Mouse (Mus musculus) B cell, adult 2 months (primary cell): ENCODE results near the gene Aqp9.
A peak's percentile ranks its signal among the peaks of the same experiment; 100 is the strongest.

Experiments used
- DNase-seq, 2 experiments: peaks; one replicate each; pipeline ENCODE4 v3.0.0; 2022

The Aqp9 gene

DNA sequence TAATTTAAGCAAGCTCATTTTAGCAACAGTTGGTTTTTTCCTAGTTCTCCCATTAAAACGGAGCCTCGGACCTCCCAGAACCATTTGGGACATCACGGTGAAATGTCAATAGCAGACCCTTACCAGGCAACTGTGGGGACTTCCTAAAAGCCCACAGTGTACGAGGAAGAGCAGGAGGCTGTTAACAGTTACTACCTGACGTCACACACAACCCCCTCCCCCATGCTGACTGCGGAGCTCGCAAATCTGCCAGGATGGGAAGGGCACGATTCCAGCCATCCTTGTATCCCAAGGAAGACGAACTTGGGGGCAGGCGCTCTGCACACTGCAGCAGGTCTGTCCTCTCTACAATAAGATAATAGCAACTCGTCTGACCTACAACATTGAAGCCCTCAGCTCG lies at the start of gene Aqp9:
Gene Aqp9, minus strand, starts transcription at position 172 of the 400 bp plus-strand sequence.
- no peak for DNase-seq

DNA sequence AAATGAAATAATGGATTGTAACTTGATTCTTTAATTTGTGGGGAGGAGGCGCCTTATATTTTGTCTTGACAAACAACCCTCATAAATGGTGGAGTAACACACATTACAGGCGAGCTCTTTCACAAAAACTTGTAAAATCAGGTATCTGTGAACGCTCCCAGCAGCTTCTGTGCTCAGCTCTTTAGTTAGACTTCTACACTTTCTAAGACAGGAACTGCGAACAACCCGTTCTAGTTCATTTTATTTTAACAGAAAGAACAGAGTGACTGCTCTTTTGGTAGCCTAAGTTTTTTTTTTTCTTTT lies 49.3 kb upstream of the Aqp9 start:
- no peak for DNase-seq

DNA sequence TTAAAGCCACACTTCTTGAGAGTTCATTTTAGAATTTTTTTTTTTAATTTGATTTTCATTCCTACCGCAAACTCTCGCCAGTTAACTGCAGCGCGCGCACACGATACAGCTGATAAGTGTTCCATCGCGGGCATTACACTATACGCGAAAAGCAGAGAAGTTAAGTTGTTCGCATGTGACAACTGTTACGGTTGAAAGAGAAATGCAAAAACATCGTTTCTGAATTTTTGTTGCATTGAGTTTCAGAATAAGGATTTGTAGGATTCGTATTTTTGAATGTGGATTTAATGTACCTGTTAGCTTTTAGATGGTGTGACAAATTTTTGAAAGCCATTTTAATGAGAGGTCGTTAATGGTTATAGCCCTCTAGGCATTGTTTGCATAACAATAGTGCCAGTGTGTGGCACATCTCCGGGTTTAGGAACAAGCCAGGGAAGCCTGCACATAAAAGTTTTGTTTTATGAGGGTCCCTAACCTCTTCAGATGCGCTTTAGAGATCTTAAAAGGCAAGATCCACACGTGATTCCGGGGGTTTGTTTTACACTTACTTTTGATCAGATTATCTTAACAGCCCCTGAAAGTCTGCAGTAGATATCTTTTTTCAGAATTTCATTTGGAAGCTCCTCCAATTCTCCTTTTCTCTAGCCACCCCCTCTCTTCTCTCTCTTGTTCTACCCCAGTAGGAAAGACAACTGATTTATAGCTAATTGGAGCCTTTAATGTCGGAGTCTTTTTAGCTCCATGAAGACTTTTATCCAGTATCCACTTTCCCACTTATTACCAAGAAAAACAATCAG lies 48.7 kb upstream of the Aqp9 start:
- DNase-seq, result peak; percentile 35 to 42

DNA sequence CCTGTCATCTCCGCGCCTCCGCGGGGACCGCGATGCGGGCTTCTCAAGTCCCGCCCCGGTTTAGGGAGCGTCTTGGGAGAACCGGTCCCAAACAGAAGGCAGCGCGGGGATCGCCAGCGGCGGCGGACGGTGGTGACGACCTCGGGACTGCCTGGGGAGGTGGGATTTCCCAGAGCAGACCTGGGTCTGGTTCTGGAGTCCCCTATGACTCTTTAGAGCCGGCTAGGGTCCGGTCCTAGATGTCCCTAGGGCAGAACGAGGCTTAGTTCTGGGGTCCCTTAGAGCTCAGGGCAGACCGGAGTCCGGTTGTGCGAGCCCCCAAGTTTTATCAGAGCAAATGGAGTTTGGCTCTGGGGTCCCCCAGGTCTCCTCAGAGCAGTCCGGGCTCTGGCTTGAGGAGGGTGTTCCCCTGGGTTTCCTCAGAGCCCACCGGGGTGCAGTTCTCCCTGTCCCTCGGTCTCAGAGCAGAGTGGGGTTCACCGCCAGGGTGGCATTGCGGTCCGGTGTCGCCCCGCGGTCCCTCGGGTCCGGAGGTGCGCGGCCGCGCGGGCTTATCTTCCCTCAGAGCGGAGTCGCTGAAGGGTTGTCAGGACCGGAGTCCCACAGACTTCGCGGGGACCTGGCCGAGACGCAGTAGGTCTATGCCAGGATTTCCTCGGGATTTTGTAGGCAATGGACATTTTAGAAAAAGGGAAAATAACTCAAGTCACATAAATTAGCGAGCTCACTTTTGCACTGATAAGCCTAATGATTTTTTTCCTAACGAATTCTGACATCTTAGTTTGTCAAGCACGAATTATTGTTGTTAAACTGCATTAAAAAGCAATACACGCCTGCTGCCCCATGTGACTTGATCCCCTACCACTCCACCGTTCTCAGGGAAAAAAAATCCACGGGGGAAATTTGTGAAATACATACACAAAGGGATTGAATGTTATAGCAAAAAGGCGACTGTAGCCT lies 47.8 kb upstream of the Aqp9 start:
- peak; percentile 56 to 63 for DNase-seq

DNA sequence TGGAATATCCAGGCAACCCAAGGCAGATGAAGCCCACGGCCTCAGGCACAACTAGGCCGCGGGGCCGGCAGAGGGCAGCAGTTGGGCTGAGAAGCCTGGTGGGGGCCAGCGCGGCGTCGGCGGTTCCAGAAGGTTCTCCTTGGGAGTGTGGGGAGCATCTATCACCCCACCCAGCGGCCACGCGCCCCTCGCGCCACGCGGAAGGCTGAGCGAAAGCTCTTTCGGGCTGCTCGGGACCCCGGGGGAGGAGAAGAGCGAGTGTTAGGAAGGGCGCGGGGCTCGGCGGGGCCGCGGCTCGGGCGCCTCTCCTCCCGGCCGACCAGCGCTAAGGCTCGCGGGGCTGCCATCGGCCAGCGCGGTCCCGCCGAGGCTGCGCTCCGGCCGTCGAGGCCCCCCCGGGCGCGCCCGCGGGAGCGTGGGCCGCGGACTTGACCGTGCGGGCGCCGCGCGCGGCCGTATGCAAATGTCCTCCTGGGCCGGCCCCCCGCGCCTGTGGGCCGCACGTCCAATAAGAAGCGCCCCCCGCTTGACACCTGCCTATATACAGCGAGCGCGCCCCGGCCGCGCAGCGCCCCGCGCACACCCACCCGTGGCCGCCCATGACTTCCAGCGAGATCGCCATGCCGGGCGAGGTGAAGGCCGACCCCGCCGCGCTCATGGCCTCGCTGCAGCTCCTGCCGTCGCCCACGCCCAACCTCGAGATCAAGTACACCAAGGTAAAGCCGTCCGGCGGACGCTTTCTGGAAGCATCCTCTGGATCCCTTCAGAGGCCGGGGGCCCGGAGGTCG lies 47.0 kb upstream of the Aqp9 start, which contains the start of gene Aldh1a2:
Gene Aldh1a2, plus strand, starts transcription at position 542 of the 788 bp plus-strand sequence.
- DNase-seq, result peak; percentile 71 to 74

DNA sequence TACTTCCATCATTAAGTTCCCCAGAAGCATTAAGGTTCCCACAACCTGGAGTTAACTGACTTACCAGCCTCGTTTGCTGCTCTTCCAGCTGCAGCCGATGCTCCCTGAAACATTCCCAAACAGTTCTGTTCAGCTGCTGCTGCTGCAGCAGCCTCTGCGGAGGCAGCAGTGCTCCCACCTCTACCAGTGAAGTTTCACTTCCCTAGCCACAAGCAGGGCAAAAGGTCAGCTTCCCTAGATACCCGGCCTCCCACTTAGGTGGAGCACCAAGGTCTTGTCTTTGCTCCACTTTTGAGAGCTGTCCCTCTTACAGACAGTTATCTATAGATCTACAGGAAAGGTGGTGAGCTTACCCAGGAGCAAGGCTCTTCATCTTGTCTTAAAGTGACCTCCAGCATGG lies 45.2 kb upstream of the Aqp9 start:
- DNase-seq, result peak; percentile 52 to 53

DNA sequence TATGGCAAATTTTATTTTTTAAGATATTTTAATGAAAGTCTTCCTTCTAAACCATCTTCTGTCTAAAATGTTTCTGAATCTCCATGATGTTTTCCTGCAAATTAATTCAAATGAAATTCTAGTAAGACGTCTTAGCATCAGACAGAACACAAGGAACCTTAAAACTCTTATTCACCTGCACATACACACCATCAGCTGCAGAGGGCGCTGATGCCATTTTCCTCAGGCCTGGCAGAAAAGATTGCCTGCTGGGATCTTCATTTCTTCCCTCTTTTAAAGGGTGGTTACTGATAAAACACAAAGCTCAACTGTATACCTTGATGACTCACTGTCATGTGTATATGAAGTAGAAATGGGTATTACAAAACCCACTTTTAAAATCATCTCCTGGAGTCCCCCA lies 42.4 kb upstream of the Aqp9 start:
- DNase-seq, result peak; percentile 36 to 37

DNA sequence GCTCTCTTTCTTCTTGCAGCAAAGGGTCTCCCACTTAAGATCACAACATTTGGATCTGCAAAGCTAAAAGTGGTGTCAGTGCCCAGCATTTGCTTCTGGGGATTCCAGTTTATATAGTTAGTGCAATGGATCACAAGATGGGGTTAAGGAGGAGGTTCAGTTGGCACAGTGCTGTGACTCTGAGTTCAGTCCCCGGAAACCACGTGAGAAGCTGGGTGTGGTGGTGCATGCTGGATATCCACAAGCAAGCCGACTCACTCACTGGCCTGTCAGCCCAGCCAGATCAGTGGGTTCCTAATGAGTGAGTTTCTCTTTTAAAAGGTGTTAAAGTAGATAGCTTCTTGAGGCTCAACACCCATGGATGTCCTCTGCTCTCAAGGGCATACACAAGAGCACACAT lies 40.8 kb upstream of the Aqp9 start:
- no peak for DNase-seq

DNA sequence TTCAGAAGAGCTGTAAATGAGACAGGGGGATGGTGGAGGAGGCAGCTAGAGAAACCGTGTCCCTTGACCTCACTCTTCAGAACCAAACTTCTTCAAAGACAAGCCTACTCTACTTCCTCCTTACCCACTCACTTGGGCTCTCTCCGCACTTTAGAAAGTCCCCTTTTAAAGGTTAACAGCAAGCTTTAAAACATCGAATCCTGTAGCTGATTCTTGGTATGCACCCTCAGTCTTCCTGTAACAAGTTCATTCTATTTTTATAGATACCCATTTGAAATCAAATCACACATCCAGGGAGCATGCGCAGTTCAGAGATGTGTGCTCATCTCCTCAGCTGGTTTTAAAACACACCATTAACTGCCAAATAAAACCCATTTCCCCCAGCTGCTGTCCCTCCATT lies 33.8 kb upstream of the Aqp9 start:
- no peak for DNase-seq

DNA sequence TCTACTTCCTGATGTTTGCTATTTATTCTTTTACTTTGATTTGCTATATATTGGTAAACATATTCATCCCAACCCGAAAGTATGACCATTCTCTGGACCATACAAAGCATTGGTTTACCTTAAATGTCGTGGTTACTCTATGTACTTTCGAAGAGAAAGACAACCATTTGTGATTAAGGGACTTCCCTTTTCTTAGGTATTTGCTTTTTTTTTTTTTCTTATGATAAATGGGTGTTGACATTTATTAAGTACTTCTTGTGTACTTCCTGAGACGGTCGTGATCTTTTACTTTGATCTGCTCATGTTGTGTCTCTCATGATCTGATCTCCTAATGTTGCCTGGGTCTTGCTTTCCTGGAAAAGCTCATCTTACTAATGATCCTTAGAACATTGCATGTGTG lies 30.3 kb upstream of the Aqp9 start:
- no peak for DNase-seq

DNA sequence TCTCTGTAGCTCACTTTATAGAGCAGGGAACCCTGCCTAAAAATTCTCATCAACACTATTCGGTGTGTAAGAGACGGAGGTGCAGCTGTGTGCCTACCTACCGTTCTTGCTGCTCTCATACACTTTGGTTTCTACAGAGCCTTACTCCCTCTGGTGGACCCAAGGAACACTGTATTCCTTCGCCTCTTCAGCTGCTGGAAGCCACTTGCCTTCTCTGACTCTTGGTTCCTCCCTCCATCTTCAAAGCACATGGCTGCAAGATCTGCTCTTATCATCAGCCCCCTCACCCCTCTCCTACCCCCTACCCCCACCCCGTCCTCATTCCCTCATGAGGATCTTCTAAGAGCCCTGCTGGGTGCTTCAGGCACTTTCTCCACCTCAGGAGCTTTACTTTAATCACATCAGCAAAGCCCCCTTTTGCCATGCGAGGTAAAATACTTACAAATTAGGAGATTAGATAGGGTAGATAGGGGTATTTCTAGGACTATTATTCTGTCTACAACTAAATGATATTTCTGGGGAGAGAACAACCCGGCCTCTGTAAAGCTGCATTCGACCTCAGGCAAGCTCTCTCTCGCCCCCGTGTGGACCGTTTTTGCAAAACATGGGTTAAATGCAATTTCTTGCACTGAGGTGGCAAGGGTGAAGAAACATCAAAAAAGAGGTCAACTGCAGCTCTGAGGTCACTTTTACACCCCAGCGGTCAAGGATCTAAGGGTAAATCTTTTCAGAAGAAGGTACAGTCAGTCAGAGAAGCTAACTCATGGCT lies 20.3 kb upstream of the Aqp9 start:
- peak; percentile 78 to 82 for DNase-seq

DNA sequence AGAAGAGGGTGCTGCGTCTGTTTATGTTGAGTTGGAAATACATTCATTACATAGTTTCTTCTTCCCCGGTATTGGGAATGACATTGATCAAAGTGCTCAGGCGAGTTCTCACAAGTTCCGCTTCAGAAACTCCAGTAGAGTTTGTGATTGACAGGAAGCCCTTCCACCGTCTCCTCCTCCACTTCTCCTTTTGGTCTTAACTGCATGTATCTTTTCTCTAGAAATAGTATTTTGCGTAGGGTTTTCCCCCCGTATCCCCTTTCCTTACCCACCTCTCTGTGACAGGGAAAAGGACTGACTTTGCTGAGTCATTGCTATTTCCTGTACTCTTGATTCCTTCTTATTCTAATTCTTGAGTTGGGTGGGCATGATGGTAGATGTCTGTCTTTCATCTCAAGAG lies 18.9 kb upstream of the Aqp9 start:
- peak; percentile 21 to 30 for DNase-seq

DNA sequence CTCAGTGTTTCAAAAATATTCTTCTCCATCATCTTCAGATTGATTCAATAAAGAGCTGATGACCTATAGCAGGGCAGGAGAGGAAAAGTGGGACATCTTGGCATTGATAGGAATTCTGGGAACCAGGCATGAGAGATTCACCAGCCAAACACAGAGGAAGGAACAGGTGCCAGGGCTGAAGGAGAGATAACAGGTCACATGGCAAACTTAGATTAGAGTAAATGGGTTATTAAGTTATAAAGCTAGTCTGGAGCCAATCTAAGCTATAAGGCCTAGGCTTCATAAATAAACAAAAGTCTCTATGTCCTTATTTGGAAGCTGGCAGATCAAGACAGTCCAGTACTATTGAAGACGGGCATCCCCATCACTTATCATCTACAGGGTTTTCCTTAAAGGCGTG lies 17.3 kb upstream of the Aqp9 start:
- no peak for DNase-seq

DNA sequence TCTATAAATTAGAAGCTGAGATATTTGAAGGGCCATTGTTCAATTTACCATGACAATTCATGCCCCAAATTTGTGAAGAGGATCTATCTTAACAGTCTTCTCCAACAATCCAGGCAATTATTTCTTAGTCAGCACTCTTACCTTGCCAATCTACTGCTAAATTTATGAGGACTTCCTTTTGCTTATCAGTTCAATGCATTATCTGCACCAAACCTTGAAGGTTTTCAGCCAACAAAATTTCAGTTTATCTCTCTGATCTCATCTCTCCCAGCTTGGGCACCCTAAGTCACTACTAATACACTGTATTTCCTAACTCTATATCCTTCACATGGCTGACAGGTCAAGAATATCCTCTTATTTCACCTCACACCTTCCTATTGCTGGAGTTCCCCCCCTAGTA lies 16.8 kb upstream of the Aqp9 start:
- DNase-seq, result no peak

DNA sequence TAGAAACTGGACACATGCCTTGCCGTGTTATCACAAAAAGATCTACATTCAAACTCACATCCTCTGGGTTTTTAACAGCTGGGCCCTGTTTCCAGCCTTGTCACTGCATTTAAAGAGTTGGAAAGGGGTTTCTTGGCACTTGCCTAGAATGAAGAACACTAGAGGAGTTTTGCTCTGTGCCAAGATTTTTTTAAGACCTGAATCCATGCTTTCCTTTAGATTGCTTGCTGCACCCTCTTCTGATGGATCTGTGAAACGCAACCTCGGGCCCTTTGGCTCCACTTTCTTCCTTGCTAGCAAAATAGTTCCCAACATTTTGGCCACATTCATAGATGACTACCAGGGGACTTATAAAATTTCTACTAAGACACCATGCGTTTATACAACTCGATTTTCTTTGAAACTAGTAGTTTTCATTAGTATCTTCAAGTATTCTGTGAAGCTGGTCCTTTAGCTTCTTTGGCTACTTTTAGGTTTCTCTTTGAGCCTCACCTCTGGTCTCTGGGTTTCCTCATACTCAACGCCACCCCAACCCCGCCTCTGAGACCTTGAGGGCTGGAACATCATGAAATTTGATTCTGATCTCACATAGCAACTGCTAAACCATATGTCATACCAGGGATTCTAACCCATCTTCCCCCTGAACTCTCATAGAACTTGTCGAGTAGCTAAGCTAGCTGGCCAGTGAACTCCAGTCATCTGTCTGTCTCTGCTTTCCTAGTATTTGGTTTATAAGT lies 11.7 kb upstream of the Aqp9 start:
- DNase-seq, result no peak

DNA sequence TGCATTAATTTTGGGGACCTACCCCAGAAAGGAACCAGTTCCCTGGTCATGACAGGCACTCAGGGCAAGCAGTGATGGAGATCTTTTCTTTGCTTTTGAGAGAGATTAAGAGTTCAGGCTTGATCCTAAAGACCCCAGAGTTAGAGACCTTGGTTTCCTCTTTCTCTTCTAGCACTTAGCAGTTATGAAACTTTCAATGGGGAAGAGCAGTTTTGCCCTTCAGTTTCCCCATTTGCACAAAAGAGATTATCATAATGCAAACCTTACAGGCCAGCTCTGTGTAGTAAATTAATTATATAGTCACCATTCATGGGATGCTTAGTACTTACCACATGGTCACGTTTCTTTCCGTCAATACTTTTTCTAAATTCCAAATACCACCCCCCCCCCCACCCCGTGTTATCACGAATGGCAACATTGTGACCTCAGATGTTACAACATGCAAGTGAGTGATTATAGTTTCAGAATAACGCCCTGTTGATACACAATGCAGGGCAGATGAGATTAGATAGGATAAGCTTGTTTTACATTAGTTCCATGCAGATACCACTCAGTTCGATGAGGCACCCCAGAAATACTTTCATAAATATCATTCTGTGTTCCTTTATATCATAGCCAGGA lies 10.9 kb upstream of the Aqp9 start:
- no peak for DNase-seq

DNA sequence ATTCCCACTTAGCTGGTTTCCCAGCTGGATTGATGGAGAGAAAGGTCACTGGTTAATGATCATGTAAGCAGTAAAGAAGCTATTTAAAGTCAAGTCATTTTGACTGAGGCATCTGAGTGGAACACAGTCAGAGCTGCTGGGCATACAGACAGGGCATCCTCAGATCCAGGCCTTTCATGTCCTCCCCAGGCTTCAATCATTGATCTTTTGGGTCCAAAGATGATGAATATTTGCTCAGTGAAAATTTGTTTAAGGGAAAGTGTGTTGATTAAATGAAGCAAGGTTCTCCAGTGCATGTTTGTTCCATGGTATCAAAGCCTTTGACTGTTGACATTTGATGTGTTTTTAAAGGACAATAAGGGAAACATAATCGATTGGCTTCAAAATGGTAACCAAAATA lies 7.2 kb upstream of the Aqp9 start:
- DNase-seq, result no peak

DNA sequence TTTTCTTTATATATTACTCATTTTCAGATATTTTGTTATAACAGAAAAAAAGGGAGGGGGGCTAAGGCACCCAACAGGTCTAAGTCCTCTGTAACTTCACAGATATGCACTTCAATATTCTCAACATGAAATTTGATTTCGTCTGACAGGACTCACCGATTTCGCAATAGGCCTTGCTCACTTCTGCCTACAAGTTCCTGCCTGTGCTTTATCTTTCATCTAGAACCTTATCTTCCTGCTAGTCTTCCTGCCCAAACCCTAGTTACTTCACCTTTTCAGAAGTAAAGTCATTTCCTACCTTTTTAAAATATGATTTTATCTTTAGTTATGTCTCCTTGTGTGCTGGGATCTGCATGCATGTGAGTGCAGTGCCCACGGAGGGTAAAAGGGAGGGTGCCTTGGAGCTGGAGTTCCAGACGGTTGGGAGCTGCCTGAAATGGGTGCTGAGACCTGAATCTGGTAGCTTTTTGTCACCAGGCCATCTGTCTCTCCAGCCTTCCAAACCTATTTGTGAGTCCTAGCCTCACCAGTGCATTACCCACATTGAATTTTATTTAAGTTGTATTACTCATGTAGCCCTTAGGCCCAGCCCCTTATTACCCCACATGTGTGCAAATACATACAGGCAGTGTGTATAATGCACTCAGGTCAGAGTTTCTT lies 6.0 kb upstream of the Aqp9 start:
- DNase-seq, result no peak

DNA sequence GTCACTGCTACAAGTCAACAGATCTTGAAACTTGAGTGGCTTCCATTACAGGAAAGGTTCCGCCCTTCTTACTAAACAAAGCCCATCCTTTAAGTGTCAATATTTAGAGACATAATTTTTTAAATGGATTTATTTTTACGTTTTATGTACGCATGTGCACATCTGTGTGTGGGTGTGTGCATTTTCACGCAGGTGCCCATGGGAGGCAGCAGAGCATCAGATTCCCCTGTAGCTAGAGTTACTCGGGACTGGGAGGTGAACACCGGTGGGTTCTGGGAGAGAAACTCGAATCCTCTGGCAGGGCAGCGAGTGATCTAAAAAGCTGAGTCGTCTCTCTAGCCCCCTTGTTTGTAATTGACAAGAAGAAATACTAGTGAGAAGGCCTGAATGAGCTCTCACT lies 5.1 kb upstream of the Aqp9 start:
- no peak for DNase-seq

DNA sequence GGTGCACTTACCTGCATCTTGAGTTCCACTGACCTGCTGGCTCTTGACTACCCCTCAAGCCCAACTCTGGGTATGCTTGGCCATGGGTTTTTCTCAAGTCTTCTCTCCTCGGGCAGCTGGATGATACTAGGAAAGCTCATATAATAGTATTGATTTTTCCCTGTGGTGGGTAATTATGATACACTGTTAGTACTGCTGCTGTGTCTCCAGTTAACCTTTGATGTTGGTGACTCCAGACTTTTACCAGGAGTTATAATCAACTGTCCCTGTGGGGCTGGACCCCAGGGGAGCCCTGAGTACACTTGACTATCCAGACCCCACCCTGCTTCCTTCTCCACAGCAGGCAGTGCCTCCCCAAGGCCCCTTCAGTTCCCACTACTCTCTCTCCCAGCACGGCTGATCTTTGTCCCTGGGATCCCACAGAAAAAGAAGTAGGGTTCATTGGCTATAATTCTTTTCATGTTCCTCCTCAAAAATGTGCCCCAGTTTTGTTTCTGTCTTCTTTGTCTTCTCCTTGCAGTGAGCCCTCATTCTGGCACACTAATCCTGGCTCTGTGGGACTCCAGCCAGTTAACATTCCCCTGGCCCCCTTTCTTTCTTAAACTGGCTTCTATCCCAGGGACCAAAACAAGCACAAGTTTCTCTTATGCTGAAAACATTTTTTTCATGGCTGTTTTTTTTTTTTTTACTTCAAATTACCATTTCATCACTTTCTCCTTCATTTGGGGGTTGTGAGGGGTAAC lies 838 bp downstream of the Aqp9 start:
- no peak for DNase-seq
